Mouse (Mus musculus) myocyte (in vitro differentiated cells): ENCODE data around the gene Snai1. TPM values are rescaled to one million over a fixed set of nuclear protein-coding genes. Genes with fewer than 3 reads are reported as not detected.
A peak's percentile ranks its signal among the peaks of the same experiment; 100 is the strongest.

Experiments used
- H3K27me3 ChIP-seq: one replicate; pipeline ENCODE4 v1.6.1; 2011; ENCODE audit not compliant: control insufficient read depth, insufficient read depth, insufficient read length
- H3K36me3 ChIP-seq: one replicate; pipeline ENCODE4 v1.6.1; 2011; ENCODE audit not compliant: control insufficient read depth, insufficient read depth
- H3K4me2 ChIP-seq: one replicate; pipeline ENCODE4 v1.6.1; 2011; ENCODE audit warnings: low read depth, control low read depth
- H3K4me3 ChIP-seq: one replicate; pipeline ENCODE4 v1.5.1; 2011; ENCODE audit warnings: mild to moderate bottlenecking, control low read depth, moderate library complexity
- H3K79me2 ChIP-seq: one replicate; pipeline ENCODE4 v1.6.1; 2011; ENCODE audit not compliant: control insufficient read depth, insufficient read depth
- H3ac ChIP-seq: one replicate; pipeline ENCODE4 v1.6.1; 2011; ENCODE audit not compliant: control insufficient read depth, insufficient read length
- CEBPB ChIP-seq: IDR thresholded peaks from 2 replicates; pipeline ENCODE4 v1.6.1; 2011; ENCODE audit warnings: mild to moderate bottlenecking, moderate library complexity; ENCODE audit not compliant: poor library complexity, insufficient read depth, severe bottlenecking
- E2F4 ChIP-seq: IDR thresholded peaks from one replicate; pipeline ENCODE4 v1.6.1; 2011; ENCODE audit warnings: mild to moderate bottlenecking, control low read depth, moderate library complexity; ENCODE audit not compliant: insufficient read depth
- MAX ChIP-seq: IDR thresholded peaks from one replicate; pipeline ENCODE4 v1.6.1; 2011; ENCODE audit warnings: low read depth, mild to moderate bottlenecking, control low read depth
- MYOD1 ChIP-seq, 3 experiments: IDR thresholded peaks; one replicate each; pipeline ENCODE4 v1.6.1; 2011; ENCODE audit warnings: control low read depth in 2 of 3, low read depth in 2 of 3, mild to moderate bottlenecking in 2 of 3, moderate library complexity in 1 of 3; ENCODE audit not compliant: insufficient read length in 2 of 3, control insufficient read depth in 1 of 3
- MYOG ChIP-seq, 3 experiments: IDR thresholded peaks; one replicate each; pipeline ENCODE4 v1.6.1; 2011; ENCODE audit warnings: control low read depth in 2 of 3, low read depth in 2 of 3, mild to moderate bottlenecking in 2 of 3; ENCODE audit not compliant: insufficient read length in 2 of 3, control insufficient read depth in 1 of 3, insufficient read depth in 1 of 3
- POLR2A ChIP-seq: IDR thresholded peaks from one replicate; pipeline ENCODE4 v1.6.1; 2011; ENCODE audit warnings: low read depth, mild to moderate bottlenecking, control low read depth, moderate library complexity; ENCODE audit not compliant: insufficient read length
- POLR2AphosphoS2 ChIP-seq: IDR thresholded peaks from one replicate; pipeline ENCODE4 v1.6.1; 2011; ENCODE audit warnings: low read depth, control low read depth; ENCODE audit not compliant: insufficient read length
- REST ChIP-seq: IDR thresholded peaks from one replicate; pipeline ENCODE4 v1.6.1; 2011; ENCODE audit warnings: mild to moderate bottlenecking, control low read depth, moderate library complexity; ENCODE audit not compliant: insufficient read depth, insufficient read length
- SRF ChIP-seq: IDR thresholded peaks from one replicate; pipeline ENCODE4 v1.6.1; 2011; ENCODE audit warnings: low read depth; ENCODE audit not compliant: control insufficient read depth, insufficient read length
- TCF12 ChIP-seq: IDR thresholded peaks from one replicate; pipeline ENCODE4 v1.6.1; 2011; ENCODE audit warnings: mild to moderate bottlenecking, control low read depth; ENCODE audit not compliant: poor library complexity, insufficient read depth, severe bottlenecking
- TCF3 ChIP-seq: IDR thresholded peaks from one replicate; pipeline ENCODE4 v1.6.1; 2011; ENCODE audit warnings: low read depth, control low read depth; ENCODE audit not compliant: insufficient read length
- USF1 ChIP-seq: IDR thresholded peaks from one replicate; pipeline ENCODE4 v1.6.1; 2011; ENCODE audit warnings: low read depth, mild to moderate bottlenecking, control low read depth, moderate library complexity
- polyA plus RNA-seq: library from polyadenylated mRNA; unstranded; fragments of >200 nt; fragmentation: generic; extraction: Trizol; gene quantifications from one replicate; pipeline ENCODE4 v1.2.1, GENCODE M21; 2012; ENCODE audit warnings: missing spikeins

Snai1 gene
- polyA plus RNA-seq, 1 experiment: 48.5 TPM

- Histone ChIP-seq H3ac (no peak overlapping the region), H3K79me2 (no peaks in the 10 kb centered on the region), H3K36me3 (no peaks in the 10 kb centered on the region), H3K4me2 (no peak overlapping the region), H3K27me3 (no peaks in the 10 kb centered on the region), H3K4me3 (no peak overlapping the region)
- TF ChIP-seq SRF (no peak), REST (no peak)
Observed at GRCm38 (mm10) chr2:167550341-167550854, 12.4 kb downstream of the Snai1 start.

GRCm38 (mm10) chr2:167551342-167551920, 13.4 kb downstream of the Snai1 start:
- Histone ChIP-seq H3K36me3 (no peaks in the 10 kb centered on the region), H3K4me3 (no peak overlapping the region), H3ac (no peak overlapping the region), H3K27me3 (no peaks in the 10 kb centered on the region), H3K4me2 (no peak overlapping the region), H3K79me2 (no peaks in the 10 kb centered on the region)
- TF ChIP-seq TCF12: no peak
- no peak for TF ChIP-seq USF1

GRCm38 (mm10) chr2:167552292-167552691, 14.3 kb downstream of the Snai1 start:
- Histone ChIP-seq H3ac (no peak overlapping the region), H3K4me3 (no peak overlapping the region), H3K4me2 (peak overlapping the region; percentile 84), H3K36me3 (no peaks in the 10 kb centered on the region), H3K79me2 (no peaks in the 10 kb centered on the region), H3K27me3 (no peaks in the 10 kb centered on the region)
- no peak for TF ChIP-seq MYOD1 (IDR thresholded peaks at IDR 0.05; ENCODE audit: control insufficient read depth in 1 of 3, insufficient read length in 2 of 3, low read depth in 2 of 3)
- TF ChIP-seq USF1: no peak
- no peak for TF ChIP-seq E2F4
- TF ChIP-seq SRF: no peak
- TF ChIP-seq POLR2A: no peak
- no peak for TF ChIP-seq CEBPB
- TF ChIP-seq MAX: no peak

GRCm38 (mm10) chr2:167552927-167553402, 15.0 kb downstream of the Snai1 start:
- Histone ChIP-seq H3ac (no peak overlapping the region), H3K27me3 (no peaks in the 10 kb centered on the region), H3K4me3 (peak overlapping the region; percentile 4), H3K36me3 (no peaks in the 10 kb centered on the region), H3K4me2 (peak overlapping the region; percentile 84), H3K79me2 (no peaks in the 10 kb centered on the region)
- TF ChIP-seq MYOG (IDR thresholded peaks at IDR 0.05; ENCODE audit: control insufficient read depth in 1 of 3, insufficient read depth in 1 of 3, insufficient read length in 2 of 3, low read depth in 2 of 3) (peak in 2 of 3 experiments; percentile 29 to 71), REST (no peak), TCF12 (peak; percentile 11), TCF3 (peak; percentile 0), MYOD1 (IDR thresholded peaks at IDR 0.05; ENCODE audit: control insufficient read depth in 1 of 3, insufficient read length in 2 of 3, low read depth in 2 of 3) (peak; percentile 4 to 54 (median 14)), POLR2A (peak; percentile 48), SRF (no peak)

GRCm38 (mm10) chr2:167555766-167556165, 17.8 kb downstream of the Snai1 start:
- TF ChIP-seq POLR2A (no peak), MYOD1 (IDR thresholded peaks at IDR 0.05; ENCODE audit: control insufficient read depth in 1 of 3, insufficient read length in 2 of 3, low read depth in 2 of 3) (no peak), SRF (no peak), POLR2AphosphoS2 (no peak), USF1 (no peak), REST (no peak), TCF3 (no peak), CEBPB (no peak), MYOG (IDR thresholded peaks at IDR 0.05; ENCODE audit: control insufficient read depth in 1 of 3, insufficient read depth in 1 of 3, insufficient read length in 2 of 3, low read depth in 2 of 3) (no peak), TCF12 (no peak)
- no peak overlapping the region for H3K4me2 ChIP-seq
- H3K36me3 ChIP-seq: no peaks in the 10 kb centered on the region

GRCm38 (mm10) chr2:167559413-167559812, 21.4 kb downstream of the Snai1 start:
- Histone ChIP-seq H3K79me2 (no peaks in the 10 kb centered on the region), H3K27me3 (no peaks in the 10 kb centered on the region), H3K36me3 (no peaks in the 10 kb centered on the region), H3ac (no peak overlapping the region), H3K4me3 (no peak overlapping the region), H3K4me2 (no peak overlapping the region)
- TF ChIP-seq MAX: no peak
- no peak for TF ChIP-seq MYOD1 (IDR thresholded peaks at IDR 0.05; ENCODE audit: control insufficient read depth in 1 of 3, insufficient read length in 2 of 3, low read depth in 2 of 3)
- TF ChIP-seq TCF3: no peak
- no peak for TF ChIP-seq TCF12
- no peak for TF ChIP-seq REST
- no peak for TF ChIP-seq MYOG (IDR thresholded peaks at IDR 0.05; ENCODE audit: control insufficient read depth in 1 of 3, insufficient read depth in 1 of 3, insufficient read length in 2 of 3, low read depth in 2 of 3)
- TF ChIP-seq POLR2AphosphoS2: no peak
- no peak for TF ChIP-seq E2F4
- no peak for TF ChIP-seq USF1
- TF ChIP-seq CEBPB: no peak
- no peak for TF ChIP-seq SRF
- no peak for TF ChIP-seq POLR2A

More at GRCm38 (mm10) chr2:167555766-167556165, 17.8 kb downstream of the Snai1 start:
- Histone ChIP-seq H3K27me3 (no peaks in the 10 kb centered on the region), H3ac (no peak overlapping the region), H3K4me3 (no peak overlapping the region), H3K79me2 (no peaks in the 10 kb centered on the region)
